29 mouse cellular contexts compared by ENCODE assay signal in genomic region chr11:84016810-84017508, GRCm38 (mm10). TPM values are rescaled to one million over a fixed set of nuclear protein-coding genes. Genes with fewer than 3 reads are reported as not detected.
A peak's percentile ranks its signal among the peaks of the same experiment; 100 is the strongest.
DNase-seq lines count a peak whose midpoint lies in the region; ATAC-seq and TF ChIP-seq lines count a peak whose summit lies in the region.
"Had no signal": no experiment of that assay in that cellular context is flagged by ENCODE, and none has a peak within 500 bp of the region (broad histone marks: within the 10 kb centered on the region; RNA-seq: fewer than 3 reads in every experiment).

No protein-coding gene starts in this region.

- H3K36me3 ChIP-seq in kidney, embryonic 15.5 days = peaks cover 44% of the 10 kb centered on the region
- H3K36me3 ChIP-seq in intestine, embryonic 16.5 days (ENCODE audit: control insufficient read depth, insufficient read depth, low read length) = no peaks in the 10 kb centered on the region
- peaks cover 16% of the 10 kb centered on the region for H3K36me3 ChIP-seq in liver, postnatal 0 days (replicated peaks; ENCODE audit: insufficient read depth, low read length)
- H3K36me3 ChIP-seq in midbrain, embryonic 16.5 days (ENCODE audit: control insufficient read depth, insufficient read depth, low read length) = peaks cover 18% of the 10 kb centered on the region

- H3K9ac ChIP-seq in kidney, embryonic 15.5 days = no peak overlapping the region
- H3K9ac ChIP-seq in intestine, embryonic 16.5 days (ENCODE audit: low read depth, low read length) = no peak overlapping the region
- no peak overlapping the region; the same call in 1 of the 2 replicates for H3K9ac ChIP-seq in liver, postnatal 0 days (replicated peaks)
- no peak overlapping the region for H3K9ac ChIP-seq in midbrain, embryonic 16.5 days (ENCODE audit: low read depth, low read length)
- H3K9ac ChIP-seq: embryonic facial prominence, embryonic 12.5 days; forebrain, postnatal 0 days; heart, embryonic 12.5 days; midbrain, embryonic 13.5 days; neural tube, embryonic 12.5 days had no signal

- no peak for TF ChIP-seq CTCF in liver, postnatal 0 days (IDR thresholded peaks at IDR 0.05; ENCODE audit: low read depth)

- no peaks in the 10 kb centered on the region for H3K9me3 ChIP-seq in kidney, embryonic 15.5 days (replicated peaks)
- H3K9me3 ChIP-seq in intestine, embryonic 16.5 days (ENCODE audit: control insufficient read depth, low read length) = no peaks in the 10 kb centered on the region
- no peaks in the 10 kb centered on the region for H3K9me3 ChIP-seq in liver, postnatal 0 days (ENCODE audit: low read length)
- H3K9me3 ChIP-seq in midbrain, embryonic 16.5 days (replicated peaks; ENCODE audit: control insufficient read depth, low read length, poor library complexity, severe bottlenecking) = no peaks in the 10 kb centered on the region
- H3K9me3 ChIP-seq: embryonic facial prominence, embryonic 12.5 days; G1E; heart, embryonic 12.5 days; hindbrain, embryonic 10.5 days; midbrain, embryonic 13.5 days; neural tube, embryonic 12.5 days had no signal

- H3K4me3 ChIP-seq in kidney, embryonic 15.5 days (replicated peaks) = no peak overlapping the region
- no peak overlapping the region for H3K4me3 ChIP-seq in intestine, embryonic 16.5 days (ENCODE audit: low read length)
- H3K4me3 ChIP-seq in liver, postnatal 0 days (ENCODE audit: low read depth, low read length) = no peak overlapping the region
- H3K4me3 ChIP-seq in midbrain, embryonic 16.5 days (ENCODE audit: low read depth, low read length) = no peak overlapping the region
- H3K4me3 ChIP-seq: embryonic facial prominence, embryonic 12.5 days; heart, embryonic 12.5 days; hindbrain, embryonic 10.5 days; midbrain, embryonic 13.5 days; neural tube, embryonic 12.5 days had no signal

- 69% methylated on average over 7 of the region's 7 CpGs for WGBS in kidney, embryonic 15.5 days
- WGBS in intestine, embryonic 16.5 days = 67% methylated on average over 7 of the region's 7 CpGs
- 65% methylated on average over 7 of the region's 7 CpGs for WGBS in liver, postnatal 0 days (ENCODE audit: insufficient replicate concordance)
- 94% methylated on average over 7 of the region's 7 CpGs for WGBS in midbrain, embryonic 16.5 days

- no peak for ATAC-seq in kidney, embryonic 15.5 days (replicated peaks; ENCODE audit: low FRiP score)
- peak; percentile 50; the same call in 1 of the 2 replicates for ATAC-seq in intestine, embryonic 16.5 days
- peak; percentile 95 for ATAC-seq in liver, postnatal 0 days
- no peak for ATAC-seq in midbrain, embryonic 16.5 days
- ATAC-seq: forebrain, postnatal 0 days; hindbrain, embryonic 16.5 days; midbrain, embryonic 13.5 days; Patski had no signal

- H3K27ac ChIP-seq in kidney, embryonic 15.5 days = no peak overlapping the region
- no peak overlapping the region for H3K27ac ChIP-seq in intestine, embryonic 16.5 days (ENCODE audit: low read length)
- H3K27ac ChIP-seq in liver, postnatal 0 days (ENCODE audit: low read depth) = peak overlapping the region; percentile 89
- no peak overlapping the region for H3K27ac ChIP-seq in midbrain, embryonic 16.5 days (ENCODE audit: low read length)
- H3K27ac ChIP-seq: embryonic facial prominence, embryonic 12.5 days; hindbrain, embryonic 10.5 days; midbrain, embryonic 13.5 days; neural tube, embryonic 12.5 days had no signal

- DNase-seq in kidney, adult 9 months = peak; percentile 69
- DNase-seq in kidney, postnatal 14 days = peak; percentile 25
- peak; percentile 63 for DNase-seq in liver, postnatal 0 days
- DNase-seq in adrenal gland, adult 8-10 months = no peak
- DNase-seq: adrenal gland, adult 2 months; B cell, adult 2 months; cerebellum, adult 18-20 months; cerebellum, postnatal 25 days; forebrain, postnatal 0 days; gastrocnemius, postnatal 14 days; heart, adult 18-20 months; heart, postnatal 10 days; layer of hippocampus, postnatal 36 days; lung, adult 2 months; right cerebral cortex, postnatal 14 days; spleen, adult 18-20 months had no signal

- no peak overlapping the region for H3K4me2 ChIP-seq in kidney, embryonic 15.5 days
- no peak overlapping the region for H3K4me2 ChIP-seq in intestine, embryonic 16.5 days (ENCODE audit: low read depth, low read length)
- H3K4me2 ChIP-seq in liver, postnatal 0 days (ENCODE audit: low read depth, low read length) = no peak overlapping the region
- no peak overlapping the region for H3K4me2 ChIP-seq in midbrain, embryonic 16.5 days (ENCODE audit: low read length)
- H3K4me2 ChIP-seq: embryonic facial prominence, embryonic 12.5 days; heart, embryonic 12.5 days; midbrain, embryonic 13.5 days; neural tube, embryonic 12.5 days had no signal

- H3K4me1 ChIP-seq in kidney, embryonic 15.5 days = no peaks in the 10 kb centered on the region
- no peaks in the 10 kb centered on the region for H3K4me1 ChIP-seq in intestine, embryonic 16.5 days (ENCODE audit: control insufficient read depth, insufficient read depth, low read length)
- H3K4me1 ChIP-seq in liver, postnatal 0 days (ENCODE audit: insufficient read depth) = peaks cover 3% of the 10 kb centered on the region; the same call in 1 of the 2 replicates
- H3K4me1 ChIP-seq in midbrain, embryonic 16.5 days (ENCODE audit: control insufficient read depth, insufficient read depth, low read length) = peaks cover 13% of the 10 kb centered on the region; the same call in 1 of the 2 replicates
- H3K4me1 ChIP-seq: heart, embryonic 12.5 days had no signal

- TF ChIP-seq EP300 in liver, postnatal 0 days (IDR thresholded peaks at IDR 0.05; ENCODE audit: low read depth) = peak; percentile 42; the same call in 1 of the 2 replicates

- H3K27me3 ChIP-seq in kidney, embryonic 15.5 days = no peaks in the 10 kb centered on the region
- no peaks in the 10 kb centered on the region for H3K27me3 ChIP-seq in intestine, embryonic 16.5 days (replicated peaks; ENCODE audit: control insufficient read depth, insufficient read depth, low read length)
- H3K27me3 ChIP-seq in liver, postnatal 0 days (ENCODE audit: insufficient read depth, low read length) = no peaks in the 10 kb centered on the region
- no peaks in the 10 kb centered on the region for H3K27me3 ChIP-seq in midbrain, embryonic 16.5 days (ENCODE audit: control insufficient read depth, insufficient read depth, low read depth, low read length)
- H3K27me3 ChIP-seq: CH12.LX; embryonic facial prominence, embryonic 12.5 days; heart, embryonic 12.5 days; midbrain, embryonic 13.5 days; neural tube, embryonic 12.5 days; Patski had no signal

RNA-seq across cellular contexts. Expression of gene Dusp14, which starts 52.1 kb away (rescaled TPM):
- 30.2 and 32.6 TPM in 2 replicates for polyA plus RNA-seq in kidney, embryonic 15.5 days (2015; fragmentation: Nextera tagmentation; extraction: Ambion mirVana)
- 17.3 and 18.3 TPM in 2 replicates for polyA plus RNA-seq in intestine, embryonic 16.5 days (2015; fragmentation: Nextera tagmentation; extraction: Ambion mirVana)
- polyA plus RNA-seq in liver, postnatal 0 days (2015; fragmentation: Nextera tagmentation; extraction: Ambion mirVana) = 1.7 and 1.8 TPM in 2 replicates
- total RNA-seq in adrenal gland, adult 8-10 months (2022) = 10 to 100 TPM in 2 of 4 experiments, 1 to 10 TPM in 2; 5.7 to 16.5 (median 9.4) TPM
- 11.0 and 11.8 TPM in 2 replicates for polyA plus RNA-seq in midbrain, embryonic 16.5 days (2015; fragmentation: Nextera tagmentation; extraction: Ambion mirVana)
- total RNA-seq: G1E; megakaryocyte, adult 5-6 weeks had no signal
- polyA plus RNA-seq: G1E had no signal

RNA-seq across cellular contexts. Expression of gene Synrg, which starts 52.7 kb away (rescaled TPM):
- polyA plus RNA-seq in kidney, embryonic 15.5 days (2015; fragmentation: Nextera tagmentation; extraction: Ambion mirVana) = 10.1 and 10.5 TPM in 2 replicates
- polyA plus RNA-seq in intestine, embryonic 16.5 days (2015; fragmentation: Nextera tagmentation; extraction: Ambion mirVana) = 6.6 and 8.0 TPM in 2 replicates
- 2.9 and 3.5 TPM in 2 replicates for polyA plus RNA-seq in liver, postnatal 0 days (2015; fragmentation: Nextera tagmentation; extraction: Ambion mirVana)
- 10 to 100 TPM; 49.3 to 73.8 (median 63.4) TPM for total RNA-seq in adrenal gland, adult 8-10 months (2022)
- polyA plus RNA-seq in midbrain, embryonic 16.5 days (2015; fragmentation: Nextera tagmentation; extraction: Ambion mirVana) = 26.4 and 31.4 TPM in 2 replicates

Comparison
In these comparisons a context has a peak if more than half of its experiments do, and no peak if none do; other contexts are left out.
1. ATAC-seq: peak in intestine, embryonic 16.5 days (single experiment) and liver, postnatal 0 days (single experiment); none in kidney, embryonic 15.5 days (single experiment) and midbrain, embryonic 16.5 days (single experiment).